Mouse (Mus musculus) thymus, adult 2 months (tissue): Measurements from ENCODE around the gene Macf1.

Experiments used
- CTCF ChIP-seq: fragments of 200-500 bp; IDR thresholded peaks from 2 replicates; pipeline ENCODE4 v1.5.1; 2012; ENCODE audit warnings: mild to moderate bottlenecking, control low read depth, low read length, moderate library complexity, borderline replicate concordance; ENCODE audit not compliant: control insufficient read depth, poor library complexity, insufficient read depth; ENCODE audit errors: extremely low read depth
- POLR2A ChIP-seq: fragments of 200-500 bp; IDR thresholded peaks from 2 replicates; pipeline ENCODE4 v1.6.1; 2012; ENCODE audit warnings: mild to moderate bottlenecking, low read length, control low read depth, moderate library complexity; ENCODE audit not compliant: control insufficient read depth, poor library complexity, insufficient read depth; ENCODE audit errors: extremely low read depth

- TF ChIP-seq POLR2A: no peak
- no peak for TF ChIP-seq CTCF
These were observed 266.7 kb downstream of the Macf1 start for GRCm38 (mm10) chr4:123417478-123417877.
